Mouse (Mus musculus) lung, embryonic 14.5 days (tissue): ENCODE data around the gene Bik. TPM values are rescaled to one million over a fixed set of nuclear protein-coding genes. Genes with fewer than 3 reads are reported as not detected.

Experiments used
- ATAC-seq: fragments of 200-750 bp; cut with Nextera tagmentation; 2 replicates; pipeline ENCODE4 v1.8.0; 2017; ENCODE audit warnings: mild to moderate bottlenecking, moderate TSS enrichment, moderate library complexity; ENCODE audit not compliant: insufficient read depth
- DNase-seq: peaks from one replicate; pipeline ENCODE4 v3.0.0-alpha.2; 2015
- H3K27ac ChIP-seq: fragments of 300-500 bp; sonication (generic); 2 replicates; pipeline ENCODE4 v1.5.1; 2014; ENCODE audit warnings: low read depth, mild to moderate bottlenecking, moderate library complexity
- H3K27me3 ChIP-seq: fragments of 300-500 bp; sonication (generic); 2 replicates; pipeline ENCODE4 v1.6.1; 2014; ENCODE audit warnings: low read length, control low read depth; ENCODE audit not compliant: insufficient read depth
- H3K36me3 ChIP-seq: fragments of 300-500 bp; sonication (generic); 2 replicates; pipeline ENCODE4 v1.6.1; 2014; ENCODE audit warnings: control low read depth; ENCODE audit not compliant: insufficient read depth
- H3K4me1 ChIP-seq: fragments of 300-500 bp; sonication (generic); 2 replicates; pipeline ENCODE4 v1.6.1; 2014; ENCODE audit warnings: antibody characterized with exemption, control low read depth; ENCODE audit not compliant: insufficient read depth
- H3K4me2 ChIP-seq: fragments of 300-500 bp; sonication (generic); 2 replicates; pipeline ENCODE4 v1.6.1; 2014; ENCODE audit warnings: mild to moderate bottlenecking
- H3K4me3 ChIP-seq: fragments of 300-500 bp; sonication (generic); 2 replicates; pipeline ENCODE4 v1.5.1; 2014; ENCODE audit warnings: low read depth, low read length
- H3K9ac ChIP-seq: fragments of 300-500 bp; sonication (generic); 2 replicates; pipeline ENCODE4 v1.6.1; 2014
- H3K9me3 ChIP-seq: fragments of 300-500 bp; sonication (generic); 2 replicates; pipeline ENCODE4 v1.6.1; 2016; ENCODE audit warnings: low read depth, low read length, control low read depth
- CTCF ChIP-seq: IDR thresholded peaks from 2 replicates; pipeline ENCODE4 v1.5.1; 2016; ENCODE audit warnings: antibody characterized with exemption, low read depth
- WGBS: fragments of 180-500 bp; shearing (Covaris S2); extraction: QIAGEN DNeasy Blood & Tissue Kit; methylation state at CpG from one replicate; pipeline ENCODE4 v1.1.7; 2014; 5-methylcytosine and 5-hydroxymethylcytosine counted together
- polyA plus RNA-seq: library from polyadenylated mRNA; unstranded; fragments of >200 nt; fragmentation: Nextera tagmentation; extraction: Ambion mirVana; gene quantifications from 2 replicates; pipeline ENCODE4 v1.2.1, GENCODE M21; 2014

The Bik gene
- polyA plus RNA-seq, 1 experiment from 2014 or later: 12.1 TPM

- H3K36me3 ChIP-seq: peaks cover 69% of the 10 kb centered on the region
- no peak for ATAC-seq
- no peaks in the 10 kb centered on the region for H3K9me3 ChIP-seq
- H3K4me1 ChIP-seq: no peaks in the 10 kb centered on the region
- H3K27me3 ChIP-seq: no peaks in the 10 kb centered on the region
- no peak overlapping the region for H3K4me3 ChIP-seq
- no peak for TF ChIP-seq CTCF
- H3K4me2 ChIP-seq: no peak overlapping the region
- H3K27ac ChIP-seq: no peak overlapping the region
- 87% methylated on average over 8 of the region's 8 CpGs for WGBS
- no peak overlapping the region for H3K9ac ChIP-seq
- DNase-seq: no peak
Measured at GRCm38 (mm10) chr15:83547144-83547543, 20.5 kb downstream of the Bik start.

- no peak for ATAC-seq
- 78% methylated on average over 2 of the region's 2 CpGs for WGBS
- Histone ChIP-seq H3K27ac (no peak overlapping the region), H3K27me3 (no peaks in the 10 kb centered on the region), H3K9me3 (no peaks in the 10 kb centered on the region), H3K36me3 (peaks cover 71% of the 10 kb centered on the region), H3K4me3 (no peak overlapping the region), H3K4me2 (no peak overlapping the region), H3K4me1 (no peaks in the 10 kb centered on the region), H3K9ac (no peak overlapping the region)
- TF ChIP-seq CTCF: no peak
- no peak for DNase-seq
Measured at GRCm38 (mm10) chr15:83550137-83550536, 23.5 kb downstream of the Bik start.

- peak; percentile 39 for TF ChIP-seq CTCF
- Histone ChIP-seq H3K4me3 (no peak overlapping the region), H3K4me1 (no peaks in the 10 kb centered on the region), H3K4me2 (no peak overlapping the region), H3K9ac (no peak overlapping the region), H3K36me3 (peaks cover 37% of the 10 kb centered on the region), H3K9me3 (no peaks in the 10 kb centered on the region), H3K27me3 (no peaks in the 10 kb centered on the region), H3K27ac (no peak overlapping the region)
- DNase-seq (no peak), ATAC-seq (no peak)
Measured at GRCm38 (mm10) chr15:83553831-83554230, 27.2 kb downstream of the Bik start.

- H3K27me3 ChIP-seq: no peaks in the 10 kb centered on the region
- peak; percentile 87 for ATAC-seq
- peak overlapping the region; percentile 92 for H3K27ac ChIP-seq
- no peaks in the 10 kb centered on the region for H3K4me1 ChIP-seq
- peak overlapping the region; percentile 91 for H3K4me3 ChIP-seq
- no peak for TF ChIP-seq CTCF
- peaks cover 21% of the 10 kb centered on the region; the same call in 1 of the 2 replicates for H3K36me3 ChIP-seq
- peak; percentile 95 for DNase-seq
- H3K9ac ChIP-seq: peak overlapping the region; percentile 93
- under 1% methylated on average over 74 of the region's 74 CpGs for WGBS
- peak overlapping the region; percentile 88 for H3K4me2 ChIP-seq
- no peaks in the 10 kb centered on the region for H3K9me3 ChIP-seq
Measured at GRCm38 (mm10) chr15:83555161-83555974, 28.7 kb downstream of the Bik start.

- H3K27ac ChIP-seq: no peak overlapping the region
- no peak for DNase-seq
- H3K4me1 ChIP-seq: peaks cover 11% of the 10 kb centered on the region
- no peaks in the 10 kb centered on the region for H3K9me3 ChIP-seq
- no peaks in the 10 kb centered on the region for H3K27me3 ChIP-seq
- H3K4me3 ChIP-seq: no peak overlapping the region
- WGBS: 47% methylated on average over 5 of the region's 5 CpGs
- no peak for ATAC-seq
- H3K36me3 ChIP-seq: no peaks in the 10 kb centered on the region
- TF ChIP-seq CTCF: no peak
- no peak overlapping the region for H3K4me2 ChIP-seq
- no peak overlapping the region for H3K9ac ChIP-seq
Measured at GRCm38 (mm10) chr15:83560941-83561477, 34.3 kb downstream of the Bik start.

GRCm38 (mm10) chr15:83562626-83563270, 36.1 kb downstream of the Bik start:
- 34% methylated on average over 15 of the region's 15 CpGs for WGBS
- H3K4me1 ChIP-seq: peaks cover 11% of the 10 kb centered on the region
- peak overlapping the region; percentile 100 for H3K4me2 ChIP-seq
- peak; percentile 88 for DNase-seq
- peak overlapping the region; percentile 59; the same call in 1 of the 2 replicates for H3K9ac ChIP-seq
- no peaks in the 10 kb centered on the region for H3K27me3 ChIP-seq
- no peaks in the 10 kb centered on the region for H3K36me3 ChIP-seq
- no peak for TF ChIP-seq CTCF
- H3K9me3 ChIP-seq: no peaks in the 10 kb centered on the region
- no peak overlapping the region for H3K27ac ChIP-seq
- ATAC-seq: peak; percentile 67
- peak overlapping the region; percentile 58 for H3K4me3 ChIP-seq

- peak within 1 kb of the TSS; percentile 51; the same call in 1 of the 2 replicates for H3K27ac ChIP-seq
- peaks cover 11% of the 10 kb centered on the region for H3K4me1 ChIP-seq
- WGBS: under 1% methylated on average over 28 of the region's 28 CpGs
- TF ChIP-seq CTCF: no peak
- peak within 1 kb of the TSS; percentile 59 for H3K9ac ChIP-seq
- H3K27me3 ChIP-seq: no peaks in the 10 kb centered on the region
- no peaks in the 10 kb centered on the region for H3K36me3 ChIP-seq
- H3K4me3 ChIP-seq: peak within 1 kb of the TSS; percentile 58
- H3K4me2 ChIP-seq: peak within 1 kb of the TSS; percentile 100
- no peaks in the 10 kb centered on the region for H3K9me3 ChIP-seq
- ATAC-seq: peak; percentile 52
- DNase-seq: peak; percentile 14
Measured at GRCm38 (mm10) chr15:83563327-83563856, 36.7 kb downstream of the Bik start, which contains the start of the genes Tspo and Mcat. Gene Tspo, plus strand, starts transcription at chr15:83563592. Gene Mcat, minus strand, starts transcription at chr15:83563787.
